Mouse (Mus musculus) heart, adult 2 months (tissue): Measurements from ENCODE around the gene Alyref.

Experiments used
- CTCF ChIP-seq: fragments of 200-600 bp; IDR thresholded peaks from 2 replicates; pipeline ENCODE4 v1.8.1; 2022; ENCODE audit warnings: antibody characterized with exemption, mild to moderate bottlenecking, moderate library complexity
- EP300 ChIP-seq: fragments of 200-500 bp; IDR thresholded peaks from 2 replicates; pipeline ENCODE4 v1.6.1; 2011; ENCODE audit warnings: low read depth, low read length, control low read depth; ENCODE audit not compliant: insufficient read depth
- POLR2A ChIP-seq: fragments of 200-500 bp; IDR thresholded peaks from 2 replicates; pipeline ENCODE4 v1.6.1; 2011; ENCODE audit warnings: mild to moderate bottlenecking, low read depth, low read length, control low read depth; ENCODE audit not compliant: insufficient read depth

- TF ChIP-seq POLR2A (no peak), CTCF (no peak), EP300 (no peak)
Observed at GRCm38 (mm10) chr11:120628601-120629340, 30.6 kb upstream of the Alyref start.
